Mouse (Mus musculus) adrenal gland, postnatal 14 days (tissue): ENCODE results near the gene Fam166a. TPM values are rescaled to one million over a fixed set of nuclear protein-coding genes. Genes with fewer than 3 reads are reported as not detected.
A peak's percentile ranks its signal among the peaks of the same experiment; 100 is the strongest.

Experiments
- DNase-seq: peaks from one replicate; pipeline ENCODE4 v3.0.0; 2021; ENCODE audit warnings: mixed read lengths
- total RNA-seq: library from RNA; stranded (reverse); gene quantifications from 2 replicates; pipeline ENCODE4 v1.2.3, GENCODE M21; 2021

Gene Fam166a
- total RNA-seq, 1 experiment from 2014 or later = not detected

GRCm38 (mm10) chr2:25223681-25224491 lies 5.3 kb downstream of the Fam166a start:
- DNase-seq = peak; percentile 95

GRCm38 (mm10) chr2:25224492-25224765 lies 5.9 kb downstream of the Fam166a start, which contains the start of gene Tubb4b:
Gene Tubb4b (minus strand): TSS chr2:25224702.
- DNase-seq = no peak

- DNase-seq = peak; percentile 98
Measured at GRCm38 (mm10) chr2:25224766-25225752, 6.5 kb downstream of the Fam166a start.

GRCm38 (mm10) chr2:25225811-25226379 lies 7.3 kb downstream of the Fam166a start:
- no peak for DNase-seq

- no peak for DNase-seq
Measured at GRCm38 (mm10) chr2:25226864-25227263, 8.3 kb downstream of the Fam166a start.

GRCm38 (mm10) chr2:25227406-25227805 lies 8.9 kb downstream of the Fam166a start:
- no peak for DNase-seq

- peak; percentile 92 for DNase-seq
Measured at GRCm38 (mm10) chr2:25228431-25228889, 9.9 kb downstream of the Fam166a start.

GRCm38 (mm10) chr2:25228995-25229530 lies 10.5 kb downstream of the Fam166a start:
- DNase-seq = no peak

- DNase-seq = no peak
Measured at GRCm38 (mm10) chr2:25229582-25229981, 11.0 kb downstream of the Fam166a start.

GRCm38 (mm10) chr2:25230581-25230980 lies 12.0 kb downstream of the Fam166a start:
- no peak for DNase-seq

- DNase-seq = no peak
Measured at GRCm38 (mm10) chr2:25231038-25231437, 12.5 kb downstream of the Fam166a start.

- DNase-seq = no peak
Measured at GRCm38 (mm10) chr2:25233421-25233820, 14.9 kb downstream of the Fam166a start.

- DNase-seq = no peak
Measured at GRCm38 (mm10) chr2:25234050-25234449, 15.5 kb downstream of the Fam166a start, which contains the start of gene Slc34a3. Gene Slc34a3 (minus strand): TSS chr2:25234364.

- no peak for DNase-seq
Measured at GRCm38 (mm10) chr2:25234551-25235220, 16.1 kb downstream of the Fam166a start.

GRCm38 (mm10) chr2:25236614-25237013 lies 18.1 kb downstream of the Fam166a start, which contains the start of gene Rnf224:
Gene Rnf224 (minus strand): TSS chr2:25236787.
- DNase-seq = no peak

- DNase-seq = no peak
Measured at GRCm38 (mm10) chr2:25237522-25237921, 19.0 kb downstream of the Fam166a start.

- no peak for DNase-seq
Measured at GRCm38 (mm10) chr2:25238106-25238505, 19.6 kb downstream of the Fam166a start.

GRCm38 (mm10) chr2:25239766-25240165 lies 21.2 kb downstream of the Fam166a start:
- DNase-seq = no peak

GRCm38 (mm10) chr2:25240310-25240709 lies 21.8 kb downstream of the Fam166a start:
- DNase-seq = no peak

- peak; percentile 88 for DNase-seq
Measured at GRCm38 (mm10) chr2:25240723-25241437, 22.3 kb downstream of the Fam166a start.

GRCm38 (mm10) chr2:25241438-25241775 lies 22.9 kb downstream of the Fam166a start:
- DNase-seq = no peak
